Mouse (Mus musculus) heart, embryonic 11.5 days (tissue): ENCODE data around the gene Etnk1. TPM values are rescaled to one million over a fixed set of nuclear protein-coding genes. Genes with fewer than 3 reads are reported as not detected.
A peak's percentile ranks its signal among the peaks of the same experiment; 100 is the strongest.

Experiments used
- ATAC-seq: fragments of 200-750 bp; cut with Nextera tagmentation; replicated peaks from 2 replicates; pipeline ENCODE4 v1.8.0; 2017; ENCODE audit warnings: moderate library complexity; ENCODE audit not compliant: insufficient number of reproducible peaks, low FRiP score, low TSS enrichment
- H3K27ac ChIP-seq: fragments of 300-500 bp; sonication (generic); 2 replicates; pipeline ENCODE4 v1.5.1; 2014; ENCODE audit warnings: mild to moderate bottlenecking, low read depth, low read length
- H3K27me3 ChIP-seq: fragments of 300-500 bp; sonication (generic); 2 replicates; pipeline ENCODE4 v1.6.1; 2014; ENCODE audit warnings: mild to moderate bottlenecking, low read length, mixed read lengths; ENCODE audit not compliant: control insufficient read depth, insufficient read depth
- H3K36me3 ChIP-seq: fragments of 300-500 bp; sonication (generic); 2 replicates; pipeline ENCODE4 v1.6.1; 2014; ENCODE audit warnings: mild to moderate bottlenecking, low read length, moderate library complexity, mixed read lengths; ENCODE audit not compliant: control insufficient read depth, insufficient read depth
- H3K4me1 ChIP-seq: fragments of 300-500 bp; sonication (generic); 2 replicates; pipeline ENCODE4 v1.6.1; 2014; ENCODE audit warnings: low read length; ENCODE audit not compliant: control insufficient read depth, insufficient read depth
- H3K4me2 ChIP-seq: fragments of 300-500 bp; sonication (generic); 2 replicates; pipeline ENCODE4 v1.6.1; 2014; ENCODE audit warnings: mild to moderate bottlenecking, moderate library complexity
- H3K4me3 ChIP-seq: fragments of 300-500 bp; sonication (generic); 2 replicates; pipeline ENCODE4 v1.5.1; 2014; ENCODE audit warnings: low read depth, low read length
- H3K9ac ChIP-seq: fragments of 300-500 bp; sonication (generic); 2 replicates; pipeline ENCODE4 v1.6.1; 2014; ENCODE audit warnings: mild to moderate bottlenecking, low read depth, low read length, moderate library complexity
- H3K9me3 ChIP-seq: fragments of 300-500 bp; sonication (generic); replicated peaks from 2 replicates; pipeline ENCODE4 v1.6.1; 2016; ENCODE audit warnings: low read length; ENCODE audit not compliant: control insufficient read depth
- WGBS: fragments of 180-500 bp; shearing (Covaris S2); extraction: QIAGEN DNeasy Blood & Tissue Kit; methylation state at CpG from one replicate; pipeline ENCODE4 v1.1.7; 2014; ENCODE audit not compliant: insufficient replicate concordance; 5-methylcytosine and 5-hydroxymethylcytosine counted together
- polyA plus RNA-seq: library from polyadenylated mRNA; unstranded; fragments of >200 nt; fragmentation: Nextera tagmentation; extraction: Ambion mirVana; gene quantifications from 2 replicates; pipeline ENCODE4 v1.2.1, GENCODE M21; 2014

Etnk1 gene
- polyA plus RNA-seq, 1 experiment from 2014 or later = 18.0 TPM

DNA sequence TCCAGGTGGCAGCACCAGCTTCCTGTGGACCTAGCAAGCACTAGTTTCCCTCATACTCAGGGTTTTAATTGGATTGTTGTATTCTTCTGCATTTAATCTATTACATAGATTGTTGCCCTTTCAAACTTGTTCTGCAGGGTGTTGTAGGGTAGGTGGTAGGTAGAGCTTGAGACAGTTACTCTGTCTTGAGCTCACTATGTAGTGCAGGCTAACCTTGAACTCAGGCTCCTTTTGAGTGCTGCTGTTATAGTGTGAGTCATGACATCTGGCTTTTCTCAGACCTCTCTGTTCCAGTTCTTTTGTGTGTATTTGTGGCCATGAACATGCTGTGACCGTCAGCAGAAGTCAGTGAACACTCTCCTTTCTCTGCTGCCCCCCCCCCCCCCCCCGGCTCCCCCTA lies 12.7 kb downstream of the Etnk1 start:
- Histone ChIP-seq H3K36me3 (peaks cover 3% of the 10 kb centered on the region; the same call in 1 of the 2 replicates), H3K9me3 (no peaks in the 10 kb centered on the region), H3K4me1 (peaks cover 11% of the 10 kb centered on the region; the same call in 1 of the 2 replicates), H3K4me3 (no peak overlapping the region), H3K27ac (no peak overlapping the region), H3K27me3 (no peaks in the 10 kb centered on the region), H3K4me2 (no peak overlapping the region), H3K9ac (peak overlapping the region; percentile 22; the same call in 1 of the 2 replicates)
- WGBS = 70% methylated on average over 2 of the region's 2 CpGs
- ATAC-seq = no peak

DNA sequence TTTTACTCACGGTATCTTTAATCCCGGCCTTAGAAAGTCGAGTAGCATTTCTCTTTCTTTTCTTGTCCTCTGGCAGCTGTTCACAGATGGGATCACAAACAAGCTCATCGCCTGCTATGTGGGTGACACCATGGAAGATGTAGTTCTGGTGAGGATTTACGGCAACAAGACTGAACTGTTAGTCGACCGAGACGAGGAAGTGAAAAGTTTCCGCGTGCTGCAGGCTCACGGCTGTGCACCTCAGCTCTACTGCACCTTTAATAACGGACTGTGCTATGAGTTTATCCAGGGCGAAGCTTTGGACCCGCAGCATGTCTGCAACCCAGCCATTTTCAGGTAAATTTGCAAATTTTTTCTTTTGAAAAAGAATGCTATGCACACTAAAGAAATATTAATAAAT lies 13.5 kb downstream of the Etnk1 start:
- no peak overlapping the region for H3K9ac ChIP-seq
- H3K36me3 ChIP-seq = peaks cover 5% of the 10 kb centered on the region; the same call in 1 of the 2 replicates
- WGBS = 92% methylated on average over 14 of the region's 14 CpGs

DNA sequence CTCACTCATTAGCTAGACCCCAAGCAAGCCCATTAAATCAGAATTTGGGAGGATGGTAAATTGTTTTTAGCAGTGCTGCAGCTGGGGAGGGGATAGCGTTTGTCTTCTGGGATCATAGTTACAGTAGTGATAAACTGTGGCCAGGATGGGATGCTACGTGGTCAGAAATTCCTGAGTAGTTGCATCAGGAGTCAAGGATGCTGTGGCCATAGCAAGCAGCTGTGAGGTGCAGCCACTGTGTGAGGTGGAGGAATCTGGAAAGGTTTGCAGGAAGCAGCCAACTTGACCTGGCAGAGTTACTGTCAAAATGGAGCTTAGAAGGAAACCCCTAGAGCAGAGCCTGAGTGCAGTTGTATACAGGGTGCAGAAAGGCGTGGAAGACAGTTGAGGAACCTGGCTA lies 17.1 kb downstream of the Etnk1 start:
- peaks cover 3% of the 10 kb centered on the region; the same call in 1 of the 2 replicates for H3K36me3 ChIP-seq
- 70% methylated on average over 3 of the region's 3 CpGs for WGBS
- ATAC-seq = no peak

More for the DNA sequence above, 13.5 kb downstream of the Etnk1 start:
- no peak overlapping the region for H3K4me2 ChIP-seq
- no peaks in the 10 kb centered on the region for H3K27me3 ChIP-seq
- peaks cover 7% of the 10 kb centered on the region; the same call in 1 of the 2 replicates for H3K4me1 ChIP-seq
- H3K27ac ChIP-seq = no peak overlapping the region
- no peaks in the 10 kb centered on the region for H3K9me3 ChIP-seq
- no peak overlapping the region for H3K4me3 ChIP-seq
- ATAC-seq = no peak

DNA sequence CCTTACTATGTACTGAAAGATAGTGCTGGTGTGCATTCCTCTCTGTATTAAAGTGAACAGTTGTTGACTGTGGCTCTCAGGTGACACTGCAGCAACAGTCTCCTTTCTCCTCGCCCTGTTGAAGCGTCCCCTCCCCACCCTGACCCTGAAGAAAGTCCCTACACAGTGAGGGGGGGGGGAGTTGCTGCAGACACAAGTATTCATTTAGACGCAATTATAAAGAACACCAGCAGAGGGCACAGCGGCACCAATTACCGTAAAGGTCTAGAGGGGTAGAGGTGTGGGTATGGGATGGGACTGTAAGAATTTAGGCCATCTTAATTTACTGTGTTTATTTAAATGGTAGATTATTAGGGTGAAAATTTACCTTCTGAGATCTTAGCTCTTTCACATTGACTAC lies 17.7 kb downstream of the Etnk1 start:
- Histone ChIP-seq H3K27me3 (no peaks in the 10 kb centered on the region), H3K36me3 (peaks cover 3% of the 10 kb centered on the region; the same call in 1 of the 2 replicates), H3K4me3 (no peak overlapping the region), H3K4me1 (peaks cover 4% of the 10 kb centered on the region; the same call in 1 of the 2 replicates), H3K27ac (no peak overlapping the region), H3K9me3 (no peaks in the 10 kb centered on the region), H3K4me2 (no peak overlapping the region), H3K9ac (no peak overlapping the region)
- 61% methylated on average over 5 of the region's 5 CpGs for WGBS
- ATAC-seq = no peak

More for the DNA sequence above, 17.1 kb downstream of the Etnk1 start:
- Histone ChIP-seq H3K27ac (no peak overlapping the region), H3K9ac (no peak overlapping the region), H3K4me2 (no peak overlapping the region), H3K27me3 (no peaks in the 10 kb centered on the region), H3K4me3 (no peak overlapping the region), H3K4me1 (peaks cover 7% of the 10 kb centered on the region; the same call in 1 of the 2 replicates), H3K9me3 (no peaks in the 10 kb centered on the region)

DNA sequence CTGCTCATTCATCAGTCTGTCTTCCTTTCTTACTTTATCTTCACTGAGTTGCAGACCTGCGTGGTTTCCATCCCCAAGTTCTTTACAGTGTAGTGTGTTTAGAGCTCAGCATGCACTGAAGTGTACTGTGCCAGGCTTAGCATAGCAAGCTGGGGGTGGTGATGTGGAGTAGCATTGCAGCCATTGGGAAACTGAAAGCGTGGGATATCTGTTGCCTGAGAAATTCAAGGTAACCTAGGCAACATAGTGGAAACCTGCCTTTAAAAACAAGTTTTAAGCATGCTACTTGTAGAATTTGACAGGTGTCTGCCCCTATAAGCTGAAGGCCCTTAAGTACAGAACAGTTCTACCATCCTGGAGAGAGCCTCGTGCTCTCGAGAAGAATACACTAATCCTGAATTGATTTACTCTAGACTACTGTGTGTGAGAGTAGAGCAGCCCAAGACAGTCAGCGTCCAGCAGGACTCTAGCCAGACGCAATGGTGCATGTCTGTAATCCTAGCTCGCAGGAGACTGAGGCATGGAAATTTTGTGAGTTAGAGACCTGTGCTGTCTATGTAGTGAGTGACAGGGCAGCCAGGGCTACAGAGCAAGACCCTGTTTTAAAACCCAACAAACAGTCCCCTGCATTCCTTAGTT lies 23.9 kb downstream of the Etnk1 start:
- Histone ChIP-seq H3K9me3 (no peaks in the 10 kb centered on the region), H3K27me3 (no peaks in the 10 kb centered on the region), H3K4me3 (no peak overlapping the region), H3K27ac (no peak overlapping the region), H3K4me2 (no peak overlapping the region), H3K9ac (no peak overlapping the region), H3K4me1 (peaks cover 6% of the 10 kb centered on the region), H3K36me3 (0 out of 2 replicates have a peak, but pooled peaks cover 2% of the 10 kb centered on the region)
- no peak for ATAC-seq
- WGBS = 73% methylated on average over 7 of the region's 7 CpGs

DNA sequence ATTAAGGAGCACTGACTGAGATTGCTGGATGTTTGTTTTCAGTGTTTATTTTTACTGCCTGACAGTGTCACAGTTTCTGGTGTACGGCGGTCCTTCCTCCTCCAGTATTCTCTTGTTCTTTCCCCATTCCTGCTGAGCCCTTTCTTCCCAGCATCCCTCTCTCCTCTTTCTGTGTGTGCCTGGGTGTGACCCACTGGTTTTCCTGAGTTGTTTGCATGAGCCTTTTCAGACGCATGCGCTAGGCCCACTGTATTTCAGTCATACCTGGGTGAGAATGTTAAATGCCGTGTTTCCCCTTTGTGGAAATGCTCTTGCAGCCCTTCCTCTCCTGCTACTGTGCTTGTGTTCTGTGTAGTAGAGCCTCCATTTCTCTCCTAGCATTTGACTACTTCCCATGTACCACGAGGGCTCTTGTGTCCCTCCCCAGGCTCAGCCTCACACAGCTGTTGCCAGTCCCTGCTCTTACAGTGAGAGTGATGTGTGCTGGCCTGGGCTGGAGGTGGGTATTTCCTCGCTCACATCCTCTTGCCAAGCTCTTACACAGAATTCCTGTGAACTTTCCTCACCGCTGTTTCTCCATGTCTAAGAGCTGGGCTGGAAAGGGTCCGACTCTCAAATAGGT lies 24.6 kb downstream of the Etnk1 start:
- no peak overlapping the region for H3K27ac ChIP-seq
- H3K4me2 ChIP-seq = no peak overlapping the region
- H3K4me3 ChIP-seq = no peak overlapping the region
- no peak overlapping the region for H3K9ac ChIP-seq
- WGBS = 71% methylated on average over 9 of the region's 9 CpGs
- ATAC-seq = no peak
- peaks cover 6% of the 10 kb centered on the region for H3K4me1 ChIP-seq
- H3K36me3 ChIP-seq = 0 out of 2 replicates have a peak, but pooled peaks cover 2% of the 10 kb centered on the region
- no peaks in the 10 kb centered on the region for H3K9me3 ChIP-seq
- H3K27me3 ChIP-seq = no peaks in the 10 kb centered on the region

DNA sequence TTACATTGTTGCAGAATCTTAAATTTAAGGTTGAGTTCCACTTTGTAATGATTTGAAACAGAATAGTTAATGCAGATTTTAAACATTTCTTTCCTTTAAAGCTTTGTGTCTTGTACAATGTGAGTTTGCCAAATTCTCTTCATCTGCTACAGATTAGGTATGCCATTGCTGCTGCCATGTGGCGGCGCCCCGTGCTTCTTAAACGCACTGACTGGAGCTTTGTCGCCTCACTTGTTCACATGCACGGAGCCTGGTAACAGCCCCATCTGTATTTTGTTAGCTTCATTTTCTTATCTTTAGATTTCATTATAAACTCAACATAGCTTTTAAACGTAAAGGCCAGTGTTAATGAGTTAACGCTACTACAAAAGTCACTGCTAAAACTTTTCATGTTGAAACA lies 25.7 kb downstream of the Etnk1 start:
- H3K4me1 ChIP-seq = peaks cover 6% of the 10 kb centered on the region
- H3K36me3 ChIP-seq = 0 out of 2 replicates have a peak, but pooled peaks cover 6% of the 10 kb centered on the region
- ATAC-seq = no peak
- no peak overlapping the region for H3K9ac ChIP-seq
- no peak overlapping the region for H3K27ac ChIP-seq
- no peak overlapping the region for H3K4me2 ChIP-seq
- no peak overlapping the region for H3K4me3 ChIP-seq
- WGBS = 88% methylated on average over 8 of the region's 8 CpGs
- H3K9me3 ChIP-seq = no peaks in the 10 kb centered on the region
- no peaks in the 10 kb centered on the region for H3K27me3 ChIP-seq

DNA sequence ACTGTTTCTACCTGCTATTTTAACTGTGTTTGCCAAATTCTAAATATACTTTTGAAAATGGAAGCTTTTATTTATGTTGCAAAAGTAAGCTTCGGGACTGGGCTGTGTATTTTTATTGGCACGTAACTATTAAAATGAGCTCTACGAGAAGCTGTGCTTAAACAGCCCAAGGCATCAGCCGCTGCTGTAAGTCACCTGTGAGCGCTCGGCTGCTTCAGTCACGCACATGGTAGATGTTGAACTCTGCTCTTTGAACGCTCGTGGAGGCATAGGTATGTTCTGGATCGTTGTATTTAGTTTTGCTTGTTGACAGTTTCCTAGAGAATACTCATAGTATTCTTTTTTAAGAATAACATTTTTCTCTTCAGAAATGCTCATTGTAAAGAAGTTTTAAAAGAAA lies 26.1 kb downstream of the Etnk1 start:
- Histone ChIP-seq H3K4me2 (no peak overlapping the region), H3K36me3 (0 out of 2 replicates have a peak, but pooled peaks cover 6% of the 10 kb centered on the region), H3K27me3 (no peaks in the 10 kb centered on the region), H3K27ac (no peak overlapping the region), H3K4me1 (peaks cover 6% of the 10 kb centered on the region), H3K4me3 (no peak overlapping the region), H3K9ac (no peak overlapping the region), H3K9me3 (no peaks in the 10 kb centered on the region)
- no peak for ATAC-seq
- 78% methylated on average over 10 of the region's 10 CpGs for WGBS
